Mouse (Mus musculus) megakaryocyte, embryonic 14.5 days (primary cell): Measurements from ENCODE around the gene Mxra7.

Experiments
- FLI1 ChIP-seq: IDR thresholded peaks from 2 replicates; pipeline ENCODE4 v1.6.1; 2012; ENCODE audit warnings: low read length, inconsistent platforms, mixed read lengths
- GATA1 ChIP-seq: IDR thresholded peaks from 3 replicates; pipeline ENCODE4 v1.6.1; 2012; ENCODE audit warnings: mixed read lengths, low read length, inconsistent platforms, borderline replicate concordance

DNA sequence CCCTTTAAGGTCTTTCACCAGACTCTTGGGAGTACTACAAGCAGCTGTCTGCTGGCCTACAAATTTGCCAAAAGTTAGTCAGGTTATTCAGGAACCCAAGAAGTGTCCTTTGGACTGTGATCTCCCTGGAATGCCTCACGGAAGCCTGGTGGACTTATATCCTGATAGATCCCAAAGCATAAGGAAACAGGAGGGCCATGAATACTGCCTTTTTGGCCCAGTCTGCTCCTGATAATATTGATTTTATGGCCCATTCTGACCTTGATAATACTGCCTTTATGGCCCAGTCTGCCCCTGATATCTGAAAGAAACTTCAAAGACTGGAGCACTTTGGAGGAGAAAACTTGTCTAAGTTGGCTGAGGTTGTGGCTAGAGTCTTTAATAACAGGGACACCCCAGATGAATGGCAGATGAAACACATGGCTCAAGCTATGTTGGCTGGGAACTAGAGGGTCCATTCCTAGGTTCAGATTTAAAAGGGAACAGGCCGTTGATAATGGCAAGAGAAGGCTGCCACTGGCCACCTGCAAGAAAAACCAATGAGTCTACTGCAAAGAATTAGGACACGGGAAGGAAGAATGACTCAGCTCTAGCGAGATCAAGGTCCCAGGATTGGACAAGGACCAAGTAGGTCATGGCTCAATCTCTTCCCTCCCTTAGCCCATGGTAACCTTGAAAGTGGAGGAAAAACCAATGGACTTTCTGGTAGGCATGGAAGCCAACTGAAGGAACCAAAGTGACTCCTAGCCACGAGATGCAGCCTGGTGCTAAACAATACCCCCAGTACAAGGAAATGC is 74.0 kb downstream of the Mxra7 start:
- no peak for TF ChIP-seq GATA1
- no peak for TF ChIP-seq FLI1
